Mouse (Mus musculus): ENCODE data around the gene Birc7. TPM values are rescaled to one million over a fixed set of nuclear protein-coding genes. Genes with fewer than 3 reads are reported as not detected.

Birc7 gene
- total and polyA plus RNA-seq, 3 experiments, result not detected

GRCm38 (mm10) chr2:180894029-180894623 lies 34.7 kb upstream of the Birc7 start:
- peak; percentile 22 to 52 for DNase-seq
- Histone ChIP-seq H3K79me2 (replicated peaks; ENCODE audit: control insufficient read depth, insufficient read depth, low read length) (no peaks in the 10 kb centered on the region), H3K36me3 (ENCODE audit: control insufficient read depth, insufficient read depth, low read length) (no peaks in the 10 kb centered on the region), H3K4me3 (peak overlapping the region; percentile 48), H3K27ac (no peak overlapping the region), H3K27me3 (ENCODE audit: control insufficient read depth, insufficient read depth, low read length) (peaks cover 32% of the 10 kb centered on the region), H3K9ac (ENCODE audit: low read depth, low read length) (no peak overlapping the region), H3K4me1 (ENCODE audit: control insufficient read depth, insufficient read depth, low read length) (no peaks in the 10 kb centered on the region; the same call in 1 of the 2 replicates)
- WGBS, result 3% methylated on average over 56 of the region's 57 CpGs
- intact Hi-C loops (cut with DNase I), result loop anchor here (5.0 kb wide), 1 partner anchor 97 kb away; no protein-coding TSS in a partner anchor
- TF ChIP-seq POLR2A (IDR thresholded peaks at IDR 0.05; ENCODE audit: insufficient read depth, low read depth, low read length) (no peak), EP300 (IDR thresholded peaks at IDR 0.05; ENCODE audit: insufficient read depth, low read depth, low read length) (no peak), CTCF (IDR thresholded peaks at IDR 0.05) (no peak)

GRCm38 (mm10) chr2:180894734-180895133 lies 34.1 kb upstream of the Birc7 start:
- Histone ChIP-seq H3K36me3 (ENCODE audit: control insufficient read depth, insufficient read depth, low read length) (no peaks in the 10 kb centered on the region), H3K9ac (ENCODE audit: low read depth, low read length) (no peak overlapping the region), H3K4me1 (ENCODE audit: control insufficient read depth, insufficient read depth, low read length) (no peaks in the 10 kb centered on the region; the same call in 1 of the 2 replicates), H3K27me3 (ENCODE audit: control insufficient read depth, insufficient read depth, low read length) (peaks cover 30% of the 10 kb centered on the region), H3K4me3 (no peak overlapping the region), H3K27ac (no peak overlapping the region), H3K79me2 (replicated peaks; ENCODE audit: control insufficient read depth, insufficient read depth, low read length) (no peaks in the 10 kb centered on the region)
- 3% methylated on average over 13 of the region's 13 CpGs for WGBS
- TF ChIP-seq EP300 (IDR thresholded peaks at IDR 0.05; ENCODE audit: insufficient read depth, low read depth, low read length) (no peak), POLR2A (IDR thresholded peaks at IDR 0.05; ENCODE audit: insufficient read depth, low read depth, low read length) (no peak), CTCF (IDR thresholded peaks at IDR 0.05) (peak; percentile 75)
- intact Hi-C loops (cut with DNase I), result loop anchor here (5.0 kb wide), 1 partner anchor 97 kb away; no protein-coding TSS in a partner anchor
- DNase-seq, result peak; percentile 41 to 62

GRCm38 (mm10) chr2:180895321-180895720 lies 33.5 kb upstream of the Birc7 start:
- DNase-seq, result no peak
- H3K27ac ChIP-seq, result no peak overlapping the region
- H3K4me3 ChIP-seq, result no peak overlapping the region
- no peak for TF ChIP-seq POLR2A (IDR thresholded peaks at IDR 0.05; ENCODE audit: insufficient read depth, low read depth, low read length)
- no peak for TF ChIP-seq EP300 (IDR thresholded peaks at IDR 0.05; ENCODE audit: insufficient read depth, low read depth, low read length)
- no peak for TF ChIP-seq CTCF (IDR thresholded peaks at IDR 0.05)
- peaks cover 30% of the 10 kb centered on the region for H3K27me3 ChIP-seq (ENCODE audit: control insufficient read depth, insufficient read depth, low read length)
- H3K79me2 ChIP-seq (replicated peaks; ENCODE audit: control insufficient read depth, insufficient read depth, low read length), result no peaks in the 10 kb centered on the region
- no peaks in the 10 kb centered on the region; the same call in 1 of the 2 replicates for H3K4me1 ChIP-seq (ENCODE audit: control insufficient read depth, insufficient read depth, low read length)
- intact Hi-C loops (cut with DNase I), result no loop called here
- no peaks in the 10 kb centered on the region for H3K36me3 ChIP-seq (ENCODE audit: control insufficient read depth, insufficient read depth, low read length)
- WGBS, result 62% methylated on average over 3 of the region's 3 CpGs
- H3K9ac ChIP-seq (ENCODE audit: low read depth, low read length), result no peak overlapping the region

- no peak overlapping the region for H3K27ac ChIP-seq
- DNase-seq, result no peak
- intact Hi-C loops (cut with DNase I), result no loop called here
- H3K9ac ChIP-seq (ENCODE audit: low read depth, low read length), result no peak overlapping the region
- no peaks in the 10 kb centered on the region for H3K79me2 ChIP-seq (replicated peaks; ENCODE audit: control insufficient read depth, insufficient read depth, low read length)
- H3K36me3 ChIP-seq (ENCODE audit: control insufficient read depth, insufficient read depth, low read length), result no peaks in the 10 kb centered on the region
- no peaks in the 10 kb centered on the region; the same call in 1 of the 2 replicates for H3K4me1 ChIP-seq (ENCODE audit: control insufficient read depth, insufficient read depth, low read length)
- no peak overlapping the region for H3K4me3 ChIP-seq
- WGBS, result 70% methylated on average over 11 of the region's 11 CpGs
- TF ChIP-seq CTCF (IDR thresholded peaks at IDR 0.05) (no peak), POLR2A (IDR thresholded peaks at IDR 0.05; ENCODE audit: insufficient read depth, low read depth, low read length) (no peak), EP300 (IDR thresholded peaks at IDR 0.05; ENCODE audit: insufficient read depth, low read depth, low read length) (no peak)
- H3K27me3 ChIP-seq (ENCODE audit: control insufficient read depth, insufficient read depth, low read length), result peaks cover 26% of the 10 kb centered on the region
Observed at GRCm38 (mm10) chr2:180895837-180896525, 32.8 kb upstream of the Birc7 start.

- Histone ChIP-seq H3K9ac (ENCODE audit: low read depth, low read length) (no peak overlapping the region), H3K36me3 (ENCODE audit: control insufficient read depth, insufficient read depth, low read length) (no peaks in the 10 kb centered on the region), H3K4me1 (ENCODE audit: control insufficient read depth, insufficient read depth, low read length) (no peaks in the 10 kb centered on the region; the same call in 1 of the 2 replicates), H3K79me2 (replicated peaks; ENCODE audit: control insufficient read depth, insufficient read depth, low read length) (no peaks in the 10 kb centered on the region), H3K27ac (no peak overlapping the region), H3K27me3 (ENCODE audit: control insufficient read depth, insufficient read depth, low read length) (peaks cover 23% of the 10 kb centered on the region), H3K4me3 (no peak overlapping the region)
- WGBS, result 65% methylated on average over 15 of the region's 15 CpGs
- no peak for DNase-seq
- intact Hi-C loops (cut with DNase I), result no loop called here
- no peak for TF ChIP-seq CTCF (IDR thresholded peaks at IDR 0.05)
- TF ChIP-seq POLR2A (IDR thresholded peaks at IDR 0.05; ENCODE audit: insufficient read depth, low read depth, low read length), result no peak
- no peak for TF ChIP-seq EP300 (IDR thresholded peaks at IDR 0.05; ENCODE audit: insufficient read depth, low read depth, low read length)
Observed at GRCm38 (mm10) chr2:180896819-180897625, 31.8 kb upstream of the Birc7 start.
